Mouse (Mus musculus): ENCODE measurements around the gene Gmeb2. TPM values are rescaled to one million over a fixed set of nuclear protein-coding genes. Genes with fewer than 3 reads are reported as not detected.
A peak's percentile ranks its signal among the peaks of the same experiment; 100 is the strongest.

Gene Gmeb2
- polyA plus RNA-seq, 1 experiment: 16.7 TPM

GRCm38 (mm10) chr2:181231171-181231570 is 56.7 kb downstream of the Gmeb2 start:
- TF ChIP-seq POLR2A (IDR thresholded peaks at IDR 0.05; ENCODE audit: insufficient read depth, low read length): no peak
- Histone ChIP-seq H3K4me3 (ENCODE audit: low read depth, low read length) (no peak overlapping the region), H3K9me3 (replicated peaks; ENCODE audit: control insufficient read depth, insufficient read depth, low read length, poor library complexity, severe bottlenecking) (no peaks in the 10 kb centered on the region), H3K36me3 (ENCODE audit: control insufficient read depth, insufficient read depth, low read length, poor library complexity, severe bottlenecking) (no peaks in the 10 kb centered on the region), H3K4me1 (ENCODE audit: control insufficient read depth, insufficient read depth, low read length) (no peaks in the 10 kb centered on the region), H3K27me3 (ENCODE audit: control insufficient read depth, insufficient read depth, low read length, poor library complexity, severe bottlenecking) (no peaks in the 10 kb centered on the region), H3K9ac (ENCODE audit: low read depth, poor library complexity, severe bottlenecking) (no peak overlapping the region), H3K27ac (ENCODE audit: insufficient read depth, low read length) (no peak overlapping the region)

DNA sequence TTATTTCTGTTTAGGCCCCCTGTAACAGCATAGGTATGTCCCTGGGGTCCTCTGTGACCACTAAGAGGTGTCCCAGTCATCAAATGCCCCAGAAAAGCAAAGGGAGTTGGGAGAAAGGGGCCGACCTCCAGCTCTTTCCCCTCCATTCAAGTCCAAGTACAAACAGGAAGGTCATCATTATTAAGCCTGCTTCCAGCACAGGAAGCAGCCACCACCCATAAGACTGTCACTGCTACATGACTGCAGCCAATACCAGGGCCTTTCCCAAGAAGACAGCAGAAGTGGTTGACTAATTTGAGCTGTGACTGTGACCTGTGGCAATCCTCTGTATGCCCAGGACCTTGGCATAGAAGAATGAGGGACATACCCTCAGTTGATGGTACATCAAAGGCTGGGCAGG is 59.5 kb downstream of the Gmeb2 start:
- Histone ChIP-seq H3K27me3 (ENCODE audit: control insufficient read depth, insufficient read depth, low read length, poor library complexity, severe bottlenecking) (no peaks in the 10 kb centered on the region), H3K27ac (ENCODE audit: insufficient read depth, low read length) (no peak overlapping the region), H3K4me3 (ENCODE audit: low read depth, low read length) (no peak overlapping the region), H3K36me3 (ENCODE audit: control insufficient read depth, insufficient read depth, low read length, poor library complexity, severe bottlenecking) (no peaks in the 10 kb centered on the region), H3K9ac (ENCODE audit: low read depth, poor library complexity, severe bottlenecking) (no peak overlapping the region), H3K9me3 (replicated peaks; ENCODE audit: control insufficient read depth, insufficient read depth, low read length, poor library complexity, severe bottlenecking) (no peaks in the 10 kb centered on the region), H3K4me1 (ENCODE audit: control insufficient read depth, insufficient read depth, low read length) (no peaks in the 10 kb centered on the region)
- TF ChIP-seq POLR2A (IDR thresholded peaks at IDR 0.05; ENCODE audit: insufficient read depth, low read length) (no peak), EP300 (IDR thresholded peaks at IDR 0.05; ENCODE audit: insufficient read depth, low read depth, low read length) (no peak), CTCF (IDR thresholded peaks at IDR 0.05; ENCODE audit: low read depth, low read length) (no peak)

DNA sequence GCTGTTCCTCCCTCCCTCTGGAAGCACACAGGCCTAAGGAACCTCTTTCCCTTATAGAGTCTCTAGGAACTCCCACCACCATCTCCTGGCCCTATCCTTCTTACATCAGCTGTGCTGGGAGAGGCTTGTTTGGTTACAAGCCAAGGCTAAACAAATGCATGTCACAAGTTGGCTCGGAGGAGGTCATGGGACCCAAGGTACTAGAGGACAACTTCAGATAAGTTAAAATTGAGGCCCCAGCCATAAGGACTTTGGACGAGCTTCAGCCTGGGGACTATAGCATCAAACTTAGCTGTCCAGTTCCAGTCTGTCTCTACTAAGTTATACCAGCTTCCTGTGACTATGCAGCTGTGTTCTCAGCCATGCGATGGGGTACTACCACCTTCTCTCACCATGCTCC is 60.7 kb downstream of the Gmeb2 start:
- no peak for TF ChIP-seq CTCF (IDR thresholded peaks at IDR 0.05; ENCODE audit: low read depth, low read length)
- TF ChIP-seq EP300 (IDR thresholded peaks at IDR 0.05; ENCODE audit: insufficient read depth, low read depth, low read length): no peak
- Histone ChIP-seq H3K9me3 (replicated peaks; ENCODE audit: control insufficient read depth, insufficient read depth, low read length, poor library complexity, severe bottlenecking) (no peaks in the 10 kb centered on the region), H3K9ac (ENCODE audit: low read depth, poor library complexity, severe bottlenecking) (no peak overlapping the region), H3K36me3 (ENCODE audit: control insufficient read depth, insufficient read depth, low read length, poor library complexity, severe bottlenecking) (no peaks in the 10 kb centered on the region), H3K27ac (ENCODE audit: insufficient read depth, low read length) (no peak overlapping the region), H3K27me3 (ENCODE audit: control insufficient read depth, insufficient read depth, low read length, poor library complexity, severe bottlenecking) (no peaks in the 10 kb centered on the region), H3K4me3 (ENCODE audit: low read depth, low read length) (no peak overlapping the region), H3K4me1 (ENCODE audit: control insufficient read depth, insufficient read depth, low read length) (no peaks in the 10 kb centered on the region)

GRCm38 (mm10) chr2:181224994-181225393 is 62.8 kb downstream of the Gmeb2 start:
- Histone ChIP-seq H3K36me3 (ENCODE audit: control insufficient read depth, insufficient read depth, low read length, poor library complexity, severe bottlenecking) (no peaks in the 10 kb centered on the region), H3K4me3 (ENCODE audit: low read depth, low read length) (no peak overlapping the region), H3K27me3 (ENCODE audit: control insufficient read depth, insufficient read depth, low read length, poor library complexity, severe bottlenecking) (no peaks in the 10 kb centered on the region), H3K9me3 (replicated peaks; ENCODE audit: control insufficient read depth, insufficient read depth, low read length, poor library complexity, severe bottlenecking) (no peaks in the 10 kb centered on the region), H3K9ac (ENCODE audit: low read depth, poor library complexity, severe bottlenecking) (no peak overlapping the region), H3K27ac (ENCODE audit: insufficient read depth, low read length) (no peak overlapping the region), H3K4me1 (ENCODE audit: control insufficient read depth, insufficient read depth, low read length) (no peaks in the 10 kb centered on the region)
- TF ChIP-seq CTCF (IDR thresholded peaks at IDR 0.05; ENCODE audit: low read depth, low read length) (no peak), POLR2A (IDR thresholded peaks at IDR 0.05; ENCODE audit: insufficient read depth, low read length) (no peak), EP300 (IDR thresholded peaks at IDR 0.05; ENCODE audit: insufficient read depth, low read depth, low read length) (no peak)

DNA sequence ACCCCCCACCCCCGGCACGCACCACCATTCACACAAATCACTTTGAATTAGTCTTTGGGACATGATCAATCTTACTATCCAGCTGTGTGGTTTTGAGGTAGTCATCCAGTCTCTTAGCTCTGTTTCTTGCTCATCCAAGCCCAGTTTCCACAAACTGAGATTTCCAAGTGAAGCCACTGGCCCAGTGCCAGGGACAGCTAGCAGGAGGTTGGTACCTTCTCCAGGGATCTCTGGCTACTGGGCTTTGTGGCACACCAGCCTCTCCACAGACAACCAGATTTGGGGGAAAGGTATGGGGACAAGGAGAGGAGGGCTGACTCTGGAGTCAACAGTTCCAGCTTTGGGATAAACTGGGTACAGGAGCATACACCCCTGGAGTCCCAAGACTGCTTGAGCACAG is 67.5 kb downstream of the Gmeb2 start:
- H3K9ac ChIP-seq (ENCODE audit: low read depth, poor library complexity, severe bottlenecking): no peak overlapping the region

DNA sequence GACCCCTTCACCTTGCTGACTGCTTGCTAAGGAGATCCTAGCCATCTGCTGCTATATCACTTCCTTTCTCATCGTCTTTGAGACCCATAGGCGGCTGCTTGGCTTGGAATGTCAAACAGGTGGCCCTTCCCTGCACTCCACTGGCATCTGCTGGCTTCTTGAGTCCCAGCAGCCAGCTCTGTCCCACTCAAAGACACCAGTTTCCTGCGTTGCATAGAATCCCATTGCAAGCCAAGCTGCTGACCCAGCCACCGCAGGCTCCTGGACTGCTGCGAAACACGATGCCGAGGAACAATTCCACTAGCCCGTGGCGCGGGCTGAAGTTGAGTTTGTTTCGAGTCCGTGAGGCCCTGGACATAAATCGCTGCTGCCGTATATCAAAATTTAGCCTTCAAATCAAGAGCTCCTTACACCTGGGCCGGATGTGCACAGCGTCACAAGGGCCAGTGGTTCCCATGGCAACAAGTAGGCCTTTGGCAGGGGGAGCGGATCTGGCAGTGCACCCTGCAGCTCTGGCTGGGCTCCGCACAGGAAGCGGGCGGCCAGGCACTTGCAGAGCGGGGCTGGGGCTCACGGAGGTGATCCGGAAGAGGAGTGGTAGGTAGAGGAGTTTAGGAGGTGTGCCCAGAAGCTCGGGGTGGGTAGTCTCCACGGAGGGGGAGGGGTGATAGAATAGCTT is 68.2 kb downstream of the Gmeb2 start, which contains the start of gene Fndc11:
Fndc11 (plus strand) TSS at position 476 of the 679 bp plus-strand sequence.
- Histone ChIP-seq H3K27me3 (ENCODE audit: control insufficient read depth, insufficient read depth, low read length, poor library complexity, severe bottlenecking) (no peaks in the 10 kb centered on the region), H3K9me3 (replicated peaks; ENCODE audit: control insufficient read depth, insufficient read depth, low read length, poor library complexity, severe bottlenecking) (no peaks in the 10 kb centered on the region), H3K4me1 (ENCODE audit: control insufficient read depth, insufficient read depth, low read length) (no peaks in the 10 kb centered on the region), H3K9ac (ENCODE audit: low read depth, poor library complexity, severe bottlenecking) (no peak within 1 kb of the TSS), H3K27ac (ENCODE audit: insufficient read depth, low read length) (no peak within 1 kb of the TSS), H3K4me3 (ENCODE audit: low read depth, low read length) (peak within 1 kb of the TSS; percentile 20), H3K36me3 (ENCODE audit: control insufficient read depth, insufficient read depth, low read length, poor library complexity, severe bottlenecking) (no peaks in the 10 kb centered on the region)
- no peak for TF ChIP-seq POLR2A (IDR thresholded peaks at IDR 0.05; ENCODE audit: insufficient read depth, low read length)
- TF ChIP-seq CTCF (IDR thresholded peaks at IDR 0.05; ENCODE audit: low read depth, low read length): no peak
- TF ChIP-seq EP300 (IDR thresholded peaks at IDR 0.05; ENCODE audit: insufficient read depth, low read depth, low read length): no peak

More for the DNA sequence above, 67.5 kb downstream of the Gmeb2 start:
- TF ChIP-seq POLR2A (IDR thresholded peaks at IDR 0.05; ENCODE audit: insufficient read depth, low read length): no peak
- TF ChIP-seq EP300 (IDR thresholded peaks at IDR 0.05; ENCODE audit: insufficient read depth, low read depth, low read length): no peak
- no peak for TF ChIP-seq CTCF (IDR thresholded peaks at IDR 0.05; ENCODE audit: low read depth, low read length)
- Histone ChIP-seq H3K27ac (ENCODE audit: insufficient read depth, low read length) (no peak overlapping the region), H3K4me1 (ENCODE audit: control insufficient read depth, insufficient read depth, low read length) (no peaks in the 10 kb centered on the region), H3K9me3 (replicated peaks; ENCODE audit: control insufficient read depth, insufficient read depth, low read length, poor library complexity, severe bottlenecking) (no peaks in the 10 kb centered on the region), H3K27me3 (ENCODE audit: control insufficient read depth, insufficient read depth, low read length, poor library complexity, severe bottlenecking) (no peaks in the 10 kb centered on the region), H3K4me3 (ENCODE audit: low read depth, low read length) (no peak overlapping the region), H3K36me3 (ENCODE audit: control insufficient read depth, insufficient read depth, low read length, poor library complexity, severe bottlenecking) (no peaks in the 10 kb centered on the region)
